Mouse (Mus musculus) forebrain, embryonic 12.5 days (tissue): ENCODE results near the gene Syt3. TPM values are rescaled to one million over a fixed set of nuclear protein-coding genes. Genes with fewer than 3 reads are reported as not detected.

Source experiments
- ATAC-seq: fragments of 200-750 bp; cut with Nextera tagmentation; 2 replicates; pipeline ENCODE4 v1.8.0; 2017; ENCODE audit warnings: moderate TSS enrichment; ENCODE audit not compliant: low FRiP score
- H3K27ac ChIP-seq: fragments of 300-500 bp; sonication (generic); 2 replicates; pipeline ENCODE4 v1.5.1; 2016; ENCODE audit warnings: mild to moderate bottlenecking
- H3K27me3 ChIP-seq: fragments of 300-500 bp; sonication (generic); 2 replicates; pipeline ENCODE4 v1.6.1; 2016; ENCODE audit warnings: mild to moderate bottlenecking
- H3K36me3 ChIP-seq: fragments of 300-500 bp; sonication (generic); replicated peaks from 2 replicates; pipeline ENCODE4 v1.6.1; 2016; ENCODE audit warnings: mild to moderate bottlenecking
- H3K4me1 ChIP-seq: fragments of 300-500 bp; sonication (generic); 2 replicates; pipeline ENCODE4 v1.6.1; 2016
- H3K4me2 ChIP-seq: fragments of 300-500 bp; sonication (generic); 2 replicates; pipeline ENCODE4 v1.6.1; 2016; ENCODE audit warnings: mild to moderate bottlenecking, moderate library complexity
- H3K4me3 ChIP-seq: fragments of 300-500 bp; sonication (generic); replicated peaks from 2 replicates; pipeline ENCODE4 v1.5.1; 2016; ENCODE audit warnings: mild to moderate bottlenecking
- H3K9ac ChIP-seq: fragments of 300-500 bp; sonication (generic); 2 replicates; pipeline ENCODE4 v1.6.1; 2016; ENCODE audit warnings: mild to moderate bottlenecking
- H3K9me3 ChIP-seq: fragments of 300-500 bp; sonication (generic); 2 replicates; pipeline ENCODE4 v1.6.1; 2016
- WGBS: fragments of 180-500 bp; shearing (Covaris S2); methylation state at CpG from one replicate; pipeline ENCODE4 v1.1.7; 2016; 5-methylcytosine and 5-hydroxymethylcytosine counted together
- polyA plus RNA-seq: library from polyadenylated mRNA; unstranded; fragments of >200 nt; fragmentation: Nextera tagmentation; extraction: Ambion mirVana; gene quantifications from 2 replicates; pipeline ENCODE4 v1.2.1, GENCODE M21; 2016

The Syt3 gene
- polyA plus RNA-seq, 1 experiment from 2014 or later, result 6.6 TPM

GRCm38 (mm10) chr7:44429534-44430488 is 45.9 kb downstream of the Syt3 start:
- H3K36me3 ChIP-seq, result 0 out of 2 replicates have a peak, but pooled peaks cover 5% of the 10 kb centered on the region
- ATAC-seq, result peak; percentile 34
- H3K4me2 ChIP-seq, result peak overlapping the region; percentile 88
- WGBS, result under 1% methylated on average over 31 of the region's 32 CpGs
- H3K27me3 ChIP-seq, result no peaks in the 10 kb centered on the region; the same call in 1 of the 2 replicates
- H3K9me3 ChIP-seq, result no peaks in the 10 kb centered on the region
- peak overlapping the region; percentile 95 for H3K9ac ChIP-seq
- H3K4me1 ChIP-seq, result peaks cover 58% of the 10 kb centered on the region
- peak overlapping the region; percentile 82 for H3K4me3 ChIP-seq
- H3K27ac ChIP-seq, result peak overlapping the region; percentile 99

- Histone ChIP-seq H3K9ac (no peak overlapping the region), H3K27ac (peak overlapping the region; percentile 56), H3K4me3 (no peak overlapping the region), H3K27me3 (no peaks in the 10 kb centered on the region), H3K4me2 (no peak overlapping the region), H3K4me1 (peaks cover 56% of the 10 kb centered on the region), H3K36me3 (peaks cover 15% of the 10 kb centered on the region), H3K9me3 (no peaks in the 10 kb centered on the region)
- ATAC-seq, result no peak
- WGBS, result 79% methylated on average over 6 of the region's 6 CpGs
These were observed 48.6 kb downstream of the Syt3 start for GRCm38 (mm10) chr7:44432550-44432949.

DNA sequence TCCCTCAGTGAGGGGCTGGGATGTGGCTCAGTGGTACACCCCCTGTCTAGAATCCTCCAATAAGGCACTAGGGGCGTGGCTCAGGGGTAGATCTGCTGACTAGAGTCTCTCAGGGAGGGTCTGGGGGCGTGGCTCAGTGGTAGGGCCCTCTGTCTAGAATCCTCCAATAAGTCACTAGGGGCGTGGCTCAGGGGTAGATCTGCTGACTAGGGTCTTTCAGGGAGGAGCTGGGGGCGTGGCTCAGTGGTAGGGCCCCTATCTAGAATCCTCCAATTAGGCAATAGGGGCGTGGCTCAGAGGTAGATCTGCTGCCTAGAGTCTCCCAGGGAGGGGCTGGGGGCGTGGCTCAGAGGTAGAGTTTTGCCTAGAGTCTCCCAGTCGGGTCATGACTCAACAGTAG is 49.5 kb downstream of the Syt3 start:
- Histone ChIP-seq H3K4me3 (no peak overlapping the region), H3K27ac (no peak overlapping the region), H3K4me1 (peaks cover 54% of the 10 kb centered on the region), H3K9ac (no peak overlapping the region), H3K36me3 (peaks cover 15% of the 10 kb centered on the region), H3K9me3 (no peaks in the 10 kb centered on the region), H3K4me2 (no peak overlapping the region), H3K27me3 (no peaks in the 10 kb centered on the region)
- ATAC-seq, result peak; percentile 40
- 5% methylated on average over 7 of the region's 7 CpGs for WGBS

DNA sequence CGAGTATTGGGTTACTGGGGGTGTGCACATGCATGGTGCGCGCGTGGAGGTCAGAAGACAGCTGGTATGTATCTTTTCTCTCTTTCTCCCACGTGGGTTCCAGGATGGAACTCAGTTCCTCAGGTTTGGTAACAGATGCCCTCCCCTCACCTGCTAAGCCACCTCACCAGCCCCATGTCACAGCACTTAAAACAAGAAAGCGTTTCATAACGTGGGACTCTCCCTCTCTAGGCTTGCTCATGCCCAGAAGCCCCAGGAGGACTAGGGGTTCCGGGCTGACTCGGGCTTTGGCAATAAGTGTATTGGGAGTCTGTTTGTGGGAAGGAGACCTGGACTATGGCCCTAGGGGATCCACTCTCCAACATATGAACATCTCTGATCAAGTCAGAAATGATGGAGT is 50.2 kb downstream of the Syt3 start:
- Histone ChIP-seq H3K27ac (no peak overlapping the region), H3K4me3 (no peak overlapping the region), H3K9ac (no peak overlapping the region), H3K4me2 (no peak overlapping the region), H3K4me1 (peaks cover 53% of the 10 kb centered on the region), H3K27me3 (no peaks in the 10 kb centered on the region), H3K36me3 (peaks cover 15% of the 10 kb centered on the region), H3K9me3 (no peaks in the 10 kb centered on the region)
- no peak for ATAC-seq
- WGBS, result 79% methylated on average over 9 of the region's 9 CpGs

DNA sequence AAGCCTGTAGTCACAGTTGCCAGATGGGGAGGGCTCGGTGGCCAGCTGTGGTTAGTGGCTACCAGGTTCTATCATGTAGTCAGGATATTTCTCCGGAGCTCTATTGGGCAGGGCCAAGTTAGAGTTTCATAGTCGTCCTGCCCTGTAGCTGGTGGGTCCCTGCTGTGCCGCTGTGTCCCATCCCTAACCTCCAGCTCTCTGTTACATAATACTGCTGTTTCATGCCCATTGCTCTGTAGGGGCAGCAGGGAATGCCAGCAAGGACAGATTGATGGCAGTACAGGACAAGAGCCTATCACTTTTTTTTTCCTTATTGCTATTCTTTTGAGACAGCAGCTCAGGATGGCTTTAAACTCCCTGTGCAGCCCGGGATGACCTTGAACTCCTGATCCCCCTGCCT is 51.9 kb downstream of the Syt3 start:
- peaks cover 15% of the 10 kb centered on the region for H3K36me3 ChIP-seq
- H3K9ac ChIP-seq, result no peak overlapping the region
- H3K27ac ChIP-seq, result no peak overlapping the region
- H3K9me3 ChIP-seq, result no peaks in the 10 kb centered on the region
- WGBS, result 73% methylated on average over 5 of the region's 5 CpGs
- no peak for ATAC-seq
- H3K4me3 ChIP-seq, result no peak overlapping the region
- H3K4me1 ChIP-seq, result peaks cover 38% of the 10 kb centered on the region
- H3K27me3 ChIP-seq, result no peaks in the 10 kb centered on the region
- no peak overlapping the region for H3K4me2 ChIP-seq

DNA sequence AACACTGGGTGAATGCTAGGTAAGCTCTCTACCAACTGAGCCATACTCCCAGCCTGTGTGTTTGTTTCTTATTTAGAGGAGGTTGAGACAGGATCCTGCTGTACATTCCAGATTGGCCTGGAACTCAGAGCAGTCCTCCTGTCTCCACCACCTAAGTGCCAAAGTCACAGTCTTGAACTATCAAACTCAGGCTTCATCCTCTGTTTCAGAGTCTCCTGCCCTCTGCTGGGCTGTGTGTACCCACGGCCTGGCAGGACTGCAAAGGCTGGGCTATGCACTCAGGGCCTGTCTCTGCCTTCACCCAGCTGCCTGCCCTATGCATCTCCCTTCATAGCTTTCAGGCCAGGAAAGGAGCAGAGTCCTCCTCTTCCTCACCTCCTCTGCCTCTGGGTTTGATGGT is 52.4 kb downstream of the Syt3 start:
- Histone ChIP-seq H3K36me3 (peaks cover 15% of the 10 kb centered on the region), H3K4me1 (peaks cover 37% of the 10 kb centered on the region), H3K4me2 (no peak overlapping the region), H3K9ac (no peak overlapping the region), H3K27ac (no peak overlapping the region), H3K27me3 (no peaks in the 10 kb centered on the region), H3K4me3 (no peak overlapping the region), H3K9me3 (no peaks in the 10 kb centered on the region)
- WGBS, result 13% methylated on average over 1 of the region's 1 CpGs
- ATAC-seq, result no peak

GRCm38 (mm10) chr7:44437188-44437587 is 53.3 kb downstream of the Syt3 start:
- Histone ChIP-seq H3K9ac (no peak overlapping the region), H3K9me3 (no peaks in the 10 kb centered on the region), H3K27me3 (no peaks in the 10 kb centered on the region), H3K4me1 (peaks cover 36% of the 10 kb centered on the region), H3K4me3 (no peak overlapping the region), H3K36me3 (peaks cover 15% of the 10 kb centered on the region), H3K27ac (no peak overlapping the region), H3K4me2 (no peak overlapping the region)
- 94% methylated on average over 1 of the region's 1 CpGs for WGBS
- ATAC-seq, result no peak

DNA sequence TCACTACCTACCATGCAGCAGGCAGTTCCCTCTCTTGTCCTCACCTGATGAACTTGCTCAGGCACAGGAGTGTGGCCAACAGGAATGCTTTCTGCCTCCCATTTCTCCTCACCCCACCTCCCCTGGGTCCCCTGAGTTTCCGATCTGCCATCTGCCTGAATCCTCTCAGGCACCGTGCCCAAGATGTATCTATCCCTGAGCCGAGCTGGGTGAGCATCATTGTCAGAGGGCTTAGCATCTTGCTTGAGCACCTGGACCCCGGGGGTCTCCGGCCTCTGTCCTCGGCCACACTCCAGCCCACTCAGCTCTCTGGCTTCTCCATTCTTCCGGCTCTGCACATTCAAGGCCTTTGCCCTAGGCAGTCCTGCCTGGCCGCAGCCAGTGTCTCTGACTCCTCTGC is 54.0 kb downstream of the Syt3 start:
- no peak overlapping the region for H3K27ac ChIP-seq
- H3K27me3 ChIP-seq, result no peaks in the 10 kb centered on the region
- ATAC-seq, result no peak

GRCm38 (mm10) chr7:44439696-44440095 is 55.8 kb downstream of the Syt3 start:
- no peaks in the 10 kb centered on the region for H3K9me3 ChIP-seq
- WGBS, result 77% methylated on average over 2 of the region's 2 CpGs
- H3K4me2 ChIP-seq, result no peak overlapping the region
- H3K27ac ChIP-seq, result 0 out of 2 replicates have a peak overlapping the region, but pooled peaks have one; percentile 36
- H3K9ac ChIP-seq, result no peak overlapping the region
- no peak overlapping the region for H3K4me3 ChIP-seq
- peaks cover 12% of the 10 kb centered on the region for H3K36me3 ChIP-seq
- peaks cover 5% of the 10 kb centered on the region for H3K27me3 ChIP-seq
- ATAC-seq, result no peak
- H3K4me1 ChIP-seq, result peaks cover 38% of the 10 kb centered on the region

More for the DNA sequence above, 54.0 kb downstream of the Syt3 start:
- Histone ChIP-seq H3K9ac (no peak overlapping the region), H3K4me1 (peaks cover 28% of the 10 kb centered on the region), H3K9me3 (no peaks in the 10 kb centered on the region), H3K36me3 (peaks cover 15% of the 10 kb centered on the region), H3K4me2 (no peak overlapping the region), H3K4me3 (no peak overlapping the region)
- WGBS, result 69% methylated on average over 8 of the region's 8 CpGs

DNA sequence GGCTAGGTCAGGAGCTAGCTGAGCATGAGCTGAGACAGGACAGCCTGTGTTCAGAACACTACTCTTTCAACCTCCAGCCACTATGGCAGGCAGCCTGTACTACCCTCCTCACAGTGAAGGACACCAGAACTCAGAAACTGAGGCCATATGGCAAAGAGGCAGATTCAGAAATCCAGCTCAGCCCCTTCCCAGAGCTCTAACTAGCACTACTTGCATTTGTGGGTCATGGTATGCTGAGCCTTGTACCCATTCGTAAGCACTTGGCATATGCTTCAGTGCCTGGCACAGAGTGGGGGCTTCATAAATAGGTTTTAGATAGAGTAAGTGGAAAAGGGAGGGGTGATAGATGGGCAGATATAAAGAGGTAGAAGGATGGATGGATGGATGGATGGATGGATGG is 56.6 kb downstream of the Syt3 start:
- 91% methylated on average over 1 of the region's 1 CpGs for WGBS
- Histone ChIP-seq H3K4me2 (no peak overlapping the region), H3K27me3 (peaks cover 5% of the 10 kb centered on the region), H3K4me3 (no peak overlapping the region), H3K27ac (0 out of 2 replicates have a peak overlapping the region, but pooled peaks have one; percentile 36), H3K4me1 (peaks cover 45% of the 10 kb centered on the region), H3K9me3 (no peaks in the 10 kb centered on the region), H3K36me3 (peaks cover 12% of the 10 kb centered on the region), H3K9ac (no peak overlapping the region)
- ATAC-seq, result no peak

DNA sequence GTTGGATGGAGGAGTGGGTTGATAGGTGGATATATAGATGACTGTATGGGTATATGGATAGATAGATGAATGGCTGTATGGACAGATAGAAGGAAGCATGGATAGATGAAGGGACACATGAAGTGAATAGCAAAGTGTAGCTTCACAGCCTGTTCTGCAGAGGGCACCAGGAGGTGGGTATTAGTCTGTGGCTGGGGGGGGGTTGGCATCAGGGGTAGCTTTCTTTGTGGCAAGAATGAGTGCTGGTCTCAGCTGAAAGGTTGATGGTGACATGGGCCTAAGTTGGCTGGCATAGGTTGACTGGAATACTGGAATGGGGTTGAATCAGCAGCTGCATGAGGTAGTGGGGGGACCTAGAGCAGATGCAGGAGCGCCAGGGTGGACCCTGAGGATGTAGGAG is 57.3 kb downstream of the Syt3 start:
- Histone ChIP-seq H3K9ac (peak overlapping the region; percentile 95), H3K9me3 (no peaks in the 10 kb centered on the region), H3K36me3 (peaks cover 17% of the 10 kb centered on the region), H3K4me2 (peak overlapping the region; percentile 89), H3K27ac (peak overlapping the region; percentile 97), H3K4me1 (peaks cover 48% of the 10 kb centered on the region), H3K4me3 (peak overlapping the region; percentile 66), H3K27me3 (peaks cover 5% of the 10 kb centered on the region)
- WGBS, result 0% methylated on average over 1 of the region's 1 CpGs
- no peak for ATAC-seq

DNA sequence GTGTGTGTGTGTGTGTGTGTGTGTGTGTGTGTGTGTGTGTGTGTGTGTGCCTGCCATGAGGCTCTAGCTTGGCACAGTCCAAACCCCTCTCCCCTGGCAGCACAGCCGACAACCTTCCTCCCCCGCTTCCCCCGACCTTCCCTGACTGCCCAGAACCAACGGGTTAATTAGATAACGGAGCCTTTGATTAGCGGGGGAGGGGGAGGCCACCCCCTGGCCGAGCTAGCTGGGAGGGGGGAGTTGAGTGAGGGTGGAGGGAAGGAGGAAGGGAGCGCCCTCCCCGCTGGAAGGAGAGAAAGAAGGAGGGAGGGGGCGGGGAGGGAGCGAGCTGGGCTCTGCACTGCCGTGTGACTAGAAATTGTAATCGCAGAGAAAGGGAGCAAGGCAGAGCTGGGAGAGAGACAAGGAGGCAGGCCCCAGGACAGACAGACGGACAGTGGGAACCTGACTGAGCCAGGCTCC is 57.8 kb downstream of the Syt3 start:
- Histone ChIP-seq H3K36me3 (peaks cover 22% of the 10 kb centered on the region), H3K27me3 (peaks cover 5% of the 10 kb centered on the region), H3K9ac (peak overlapping the region; percentile 95), H3K9me3 (no peaks in the 10 kb centered on the region), H3K4me2 (peak overlapping the region; percentile 89), H3K27ac (peak overlapping the region; percentile 97), H3K4me3 (peak overlapping the region; percentile 66), H3K4me1 (peaks cover 53% of the 10 kb centered on the region)
- WGBS, result 0% methylated on average over 13 of the region's 14 CpGs
- ATAC-seq, result peak; percentile 74
